Mouse (Mus musculus) granulocyte monocyte progenitor cell, adult 5-6 weeks (primary cell): Measurements from ENCODE around the gene Ak2. TPM values are rescaled to one million over a fixed set of nuclear protein-coding genes. Genes with fewer than 3 reads are reported as not detected.

ENCODE experiments used
- ATAC-seq: replicated peaks from 2 replicates; pipeline ENCODE4 v1.8.0; 2016; ENCODE audit warnings: mild to moderate bottlenecking, moderate TSS enrichment, inconsistent platforms; ENCODE audit not compliant: poor library complexity, severe bottlenecking
- total RNA-seq, 2 experiments: library from RNA; stranded (forward) in 1 of 2; stranded (reverse) in 1 of 2; fragments of 200-712, 200-1000 nt in 1 of 2; fragments of >200 nt in 1 of 2; fragmentation: Nextera tagmentation in 1 of 2; gene quantifications; 2 replicates each; pipeline ENCODE4 v1.2.3; 2014 to 2017

Gene Ak2
- total RNA-seq, 2 experiments from 2014 or later: 166 to 169 TPM

DNA sequence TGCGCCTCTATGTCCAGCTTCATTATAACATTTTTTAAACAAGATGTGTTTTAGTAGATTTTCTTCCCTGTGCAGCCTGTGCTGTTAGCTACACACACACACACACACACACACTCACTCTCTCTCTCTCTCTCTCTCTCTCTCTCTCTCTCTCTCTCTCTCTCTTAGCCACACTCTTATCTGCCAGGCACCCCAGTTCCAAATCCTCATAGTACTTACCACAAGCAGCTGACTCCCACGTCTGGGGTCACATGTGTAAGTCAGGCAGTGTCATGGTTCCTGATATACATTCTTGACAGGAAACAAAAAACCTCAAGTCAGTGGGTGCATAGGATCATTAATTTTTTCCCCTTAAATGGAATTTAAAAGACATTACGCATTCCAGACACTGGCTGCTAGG is 16.9 kb downstream of the Ak2 start:
- peak; percentile 57 for ATAC-seq

DNA sequence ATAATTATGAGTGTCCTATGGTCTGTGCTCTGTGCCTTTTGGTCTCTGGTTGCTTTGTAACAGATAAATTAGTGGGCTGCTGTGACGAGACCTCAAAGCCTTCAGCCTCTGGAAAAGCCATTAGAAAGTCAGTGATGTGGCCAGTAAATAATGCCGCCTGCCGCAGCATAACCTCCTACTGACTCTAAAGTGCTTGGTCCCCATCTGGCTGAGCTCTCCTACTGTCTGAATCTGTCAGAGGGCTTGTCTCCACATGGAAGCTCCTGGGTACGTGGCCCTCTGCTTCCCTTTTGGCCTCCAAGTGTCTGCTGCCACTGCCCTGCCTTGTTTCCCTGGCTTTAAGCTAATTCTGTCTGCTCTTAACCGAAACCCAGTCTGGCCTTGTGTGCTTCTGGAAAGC is 17.8 kb downstream of the Ak2 start:
- no peak for ATAC-seq

DNA sequence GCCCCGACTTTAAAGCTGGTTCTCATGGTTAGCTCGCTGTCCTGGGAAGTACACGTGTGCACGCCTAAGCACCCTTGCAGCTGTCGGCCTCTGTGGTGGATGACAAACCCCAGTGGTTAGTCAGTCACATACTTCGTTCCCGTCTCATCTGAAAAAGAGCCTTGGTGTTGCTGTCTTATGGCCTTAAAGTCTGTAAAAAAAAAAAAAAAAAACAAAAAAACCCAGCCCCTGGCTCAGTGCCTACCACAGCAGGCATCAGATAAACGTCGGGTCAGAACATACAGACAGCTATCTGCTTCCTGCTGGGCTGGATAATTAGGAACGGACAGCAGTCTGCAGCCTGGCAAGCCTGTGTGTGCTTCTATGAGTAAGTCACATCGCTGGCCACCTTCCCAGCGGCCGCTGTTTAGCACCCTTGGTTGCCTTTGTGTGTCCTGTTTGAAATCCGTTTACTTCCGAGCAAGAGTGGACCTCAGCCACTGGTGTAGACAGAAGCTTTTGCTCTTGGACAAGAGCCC is 19.9 kb downstream of the Ak2 start:
- ATAC-seq: peak; percentile 40

DNA sequence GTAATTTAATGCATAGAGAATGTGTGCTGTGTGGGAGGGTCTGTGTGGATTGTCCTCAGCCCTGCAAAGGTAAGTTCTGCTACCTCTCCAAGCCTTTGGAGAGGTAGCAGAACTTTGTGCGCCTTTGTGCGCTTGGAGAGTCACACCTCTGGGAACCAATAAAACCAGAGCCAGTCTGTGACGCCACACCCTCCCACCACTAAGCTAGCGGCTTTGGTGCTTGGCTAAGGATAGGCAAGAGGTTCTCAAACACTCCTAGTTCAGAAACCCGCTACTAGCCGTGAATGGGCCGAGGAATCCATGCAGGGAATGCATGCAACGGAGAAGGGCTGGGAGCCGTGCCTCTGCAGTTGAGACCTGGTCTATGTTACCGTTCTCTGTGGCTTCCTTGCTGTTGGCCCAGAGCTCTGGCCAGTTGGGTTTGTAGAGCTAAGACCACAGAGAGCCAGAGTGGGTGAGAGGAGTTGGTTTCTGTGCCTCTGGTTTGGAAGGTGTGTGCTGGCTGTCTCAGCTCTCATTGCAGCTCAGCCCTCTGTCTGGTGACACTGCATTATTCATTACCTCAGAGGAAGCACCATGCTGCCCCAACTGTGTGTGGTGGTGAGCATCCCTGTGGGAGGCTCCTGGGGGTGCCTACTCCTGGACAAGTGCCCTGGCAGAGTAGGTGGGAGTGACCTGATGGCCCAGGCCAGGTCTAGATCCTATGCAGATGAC is 21.6 kb downstream of the Ak2 start:
- 0 out of 2 replicates have a peak, but pooled peaks have one; percentile 11 for ATAC-seq

DNA sequence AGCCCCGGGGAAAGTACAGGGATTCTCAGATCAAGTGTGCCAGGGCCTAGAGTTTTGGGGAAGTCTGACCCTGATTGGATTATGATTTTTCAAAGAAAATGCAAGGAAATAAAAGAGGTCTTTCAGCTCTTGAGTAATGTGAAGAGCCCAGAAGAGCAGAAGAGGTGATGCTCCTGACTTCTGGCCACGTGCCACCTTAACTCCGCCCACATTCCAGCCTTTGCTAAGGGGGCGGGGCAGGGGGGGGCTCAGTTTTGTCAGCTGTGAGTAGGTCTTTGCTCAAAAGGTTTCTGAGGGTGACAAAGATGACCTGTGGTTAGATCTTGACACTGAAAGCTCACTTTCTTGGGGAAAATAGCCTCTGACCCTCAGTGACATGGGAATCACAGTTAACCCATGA is 24.6 kb downstream of the Ak2 start:
- no peak for ATAC-seq

DNA sequence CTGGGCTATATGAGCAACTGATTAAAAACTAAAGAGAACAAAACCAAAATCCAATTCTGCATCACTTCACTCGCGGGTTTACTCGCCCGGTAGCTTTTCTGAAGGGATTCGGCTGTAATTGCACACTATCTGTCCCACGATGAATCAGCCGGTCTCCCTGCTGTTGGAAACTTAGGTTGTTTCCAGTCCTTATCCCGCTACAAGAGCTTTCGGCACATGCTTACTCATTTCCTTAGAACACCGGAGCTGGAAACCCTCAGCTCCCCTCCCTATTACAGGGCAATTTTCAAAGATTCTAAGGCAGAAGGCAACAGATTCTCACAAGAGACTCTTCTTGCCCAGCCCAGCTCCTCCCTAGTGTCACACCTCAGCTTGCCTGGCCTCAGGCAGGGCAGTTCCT is 25.4 kb downstream of the Ak2 start:
- ATAC-seq: no peak

DNA sequence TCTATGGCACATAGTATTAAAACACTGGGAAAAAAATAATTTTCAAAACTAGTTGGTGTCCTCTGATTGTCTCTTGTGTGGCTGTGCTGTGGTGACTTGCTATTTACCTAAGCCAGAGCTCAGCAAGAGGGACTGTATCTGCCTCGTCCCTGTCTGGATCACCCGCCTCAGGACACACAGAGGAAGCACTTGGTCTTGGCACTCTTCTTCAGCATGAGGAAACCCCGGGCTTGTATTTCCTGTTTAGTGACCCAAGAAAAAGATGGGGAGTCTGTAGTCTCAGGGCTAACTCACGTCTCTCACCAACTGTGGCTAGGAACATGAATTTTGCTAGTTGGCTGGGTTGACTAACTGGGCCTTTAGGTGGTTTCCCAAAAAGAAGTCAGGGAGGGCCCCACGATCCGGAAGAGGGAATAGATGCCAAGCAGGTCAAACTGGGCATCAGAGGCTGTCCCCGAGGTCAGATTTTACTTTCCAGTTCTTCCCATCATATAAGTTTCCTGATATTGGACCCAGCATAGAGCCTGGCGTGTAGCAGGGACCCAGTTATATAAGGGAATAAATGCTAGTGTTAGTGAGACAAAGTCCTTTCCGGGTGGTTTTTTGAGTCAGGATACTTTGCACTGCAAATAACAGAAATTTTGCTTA is 27.2 kb downstream of the Ak2 start:
- ATAC-seq: peak; percentile 54

DNA sequence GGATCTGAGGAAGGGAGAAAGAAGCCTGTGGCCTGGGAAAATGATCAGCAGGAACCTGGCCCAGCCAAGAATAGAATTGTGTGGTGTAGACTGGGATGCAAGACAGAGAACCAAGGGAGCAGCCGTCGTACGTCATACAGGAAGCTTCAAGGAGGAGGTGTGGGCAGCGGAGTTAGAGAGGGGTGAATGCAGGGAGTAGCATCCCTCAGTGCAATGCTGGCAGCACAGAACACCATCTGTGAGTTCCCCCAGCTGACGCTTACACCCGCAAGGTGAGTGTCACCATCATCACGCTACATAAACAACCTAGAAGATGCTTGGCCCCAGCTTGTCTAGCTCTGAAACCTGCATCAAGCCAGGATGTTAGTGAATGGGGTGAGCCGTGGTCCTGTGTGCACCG is 28.0 kb downstream of the Ak2 start:
- no peak for ATAC-seq

DNA sequence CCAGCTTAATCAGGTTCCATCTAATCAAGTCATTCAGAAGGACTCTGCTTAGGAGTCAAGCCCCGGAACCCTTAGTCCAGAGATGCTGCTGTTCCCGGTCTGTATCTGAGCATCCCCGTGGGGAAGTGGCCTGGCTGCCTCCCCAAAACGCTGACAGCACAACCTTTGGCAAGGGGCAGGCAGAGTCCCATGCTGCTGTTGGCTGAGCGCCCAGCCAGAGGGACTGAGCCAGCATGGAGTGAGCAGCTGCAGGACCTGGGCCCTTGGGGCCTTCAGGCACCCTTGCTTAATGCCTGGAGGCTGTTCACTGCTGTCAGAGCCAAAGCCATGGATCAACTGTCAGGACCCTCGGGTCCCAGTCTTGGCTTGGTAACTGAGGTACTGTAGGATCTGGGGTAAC is 28.7 kb downstream of the Ak2 start:
- ATAC-seq: peak; percentile 18; the same call in 1 of the 2 replicates

DNA sequence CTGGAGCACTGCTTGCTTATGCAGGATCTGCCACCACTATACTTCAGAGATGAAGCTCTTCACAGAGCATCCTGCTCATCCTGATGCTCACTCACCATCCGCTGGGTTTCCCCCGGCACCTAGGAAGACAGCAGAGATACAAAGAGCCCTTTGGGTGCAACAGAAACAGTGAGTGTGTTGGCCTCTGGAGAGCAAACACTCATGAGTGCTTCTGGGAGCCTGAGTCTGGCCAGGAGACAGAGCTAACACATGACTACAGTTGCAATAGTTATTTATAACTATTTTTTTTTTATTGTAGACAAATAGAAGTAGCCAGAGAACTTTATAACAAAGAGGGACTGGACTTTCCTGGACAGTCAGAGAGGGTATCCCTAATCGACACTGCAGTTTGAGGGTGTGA is 29.7 kb downstream of the Ak2 start:
- ATAC-seq: no peak

DNA sequence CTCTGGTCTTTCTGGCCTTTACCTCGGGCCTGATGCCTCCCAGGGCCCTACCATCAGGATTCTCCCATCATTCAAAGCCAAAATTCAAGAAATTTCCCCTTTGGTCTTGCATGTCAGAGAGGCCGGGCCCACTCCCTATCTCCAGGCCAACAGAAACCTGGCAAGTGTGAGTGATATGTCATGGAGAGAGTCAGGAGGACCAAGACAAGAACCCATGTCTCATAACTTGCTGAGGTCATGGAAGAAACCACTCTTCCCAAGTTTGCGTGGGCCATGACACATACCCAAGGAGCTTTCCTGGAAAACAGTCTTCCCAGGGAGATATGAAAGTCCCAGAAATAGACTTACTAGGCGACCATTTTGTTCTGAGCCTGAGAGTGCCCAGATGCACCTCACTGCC is 30.1 kb downstream of the Ak2 start:
- no peak for ATAC-seq

DNA sequence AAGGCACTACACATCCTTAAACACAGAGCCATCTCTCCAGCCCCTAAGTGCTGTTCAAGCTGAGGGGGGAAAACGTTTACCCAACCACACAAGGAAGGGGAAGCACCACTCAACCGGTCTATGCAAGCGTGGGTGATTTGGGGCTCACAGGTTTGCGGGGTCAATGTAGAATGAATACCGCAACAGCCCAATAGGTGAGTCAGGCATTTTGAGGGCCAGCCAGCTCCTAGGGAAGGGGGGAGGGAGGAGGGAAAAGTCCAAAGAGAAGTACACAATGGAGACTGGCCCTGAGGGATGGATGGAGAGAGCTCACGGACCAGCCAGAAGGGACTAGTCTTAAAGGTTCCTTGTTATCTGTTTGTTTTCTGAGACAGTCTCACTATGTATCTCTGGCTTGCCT is 32.1 kb downstream of the Ak2 start:
- ATAC-seq: peak; percentile 41

DNA sequence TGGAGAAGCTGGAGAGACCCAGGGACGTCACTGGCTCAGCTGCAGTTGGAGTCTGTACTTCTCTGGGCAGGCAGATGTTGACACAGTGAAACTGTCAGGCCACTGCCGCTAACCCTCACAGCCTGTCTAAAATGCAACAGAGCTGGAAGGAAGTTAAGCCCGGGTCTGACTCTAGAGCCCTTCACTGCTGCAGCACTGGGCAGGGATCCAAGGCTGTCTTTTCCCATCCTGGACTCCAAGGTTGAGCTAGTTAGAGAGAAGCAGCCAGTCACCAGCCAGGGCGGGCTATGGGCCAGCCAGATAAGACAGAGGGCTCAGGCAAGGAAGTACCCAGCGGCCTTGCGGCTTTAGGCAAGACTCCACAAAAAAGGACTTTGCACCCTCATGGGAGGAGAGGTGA is 33.0 kb downstream of the Ak2 start:
- ATAC-seq: peak; percentile 88

DNA sequence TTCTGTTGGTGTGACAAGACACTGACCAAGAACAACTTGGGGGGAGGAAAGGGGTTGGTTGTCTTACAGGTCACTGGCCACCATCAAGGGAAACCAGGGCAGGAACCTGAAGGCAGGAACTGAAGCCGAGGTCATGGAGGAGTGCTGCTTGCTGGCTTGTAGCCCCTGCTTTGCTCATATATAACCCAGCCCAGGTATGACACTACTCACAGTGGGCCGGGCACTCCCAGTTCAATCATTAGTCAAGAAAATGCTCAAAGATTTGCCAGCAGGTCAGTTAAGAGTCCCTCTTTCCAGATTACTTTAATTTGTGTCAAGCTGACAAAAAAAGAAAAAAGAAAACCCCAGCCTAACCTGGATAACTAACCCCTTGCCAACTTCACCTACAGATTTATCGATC is 33.9 kb downstream of the Ak2 start:
- ATAC-seq: no peak

DNA sequence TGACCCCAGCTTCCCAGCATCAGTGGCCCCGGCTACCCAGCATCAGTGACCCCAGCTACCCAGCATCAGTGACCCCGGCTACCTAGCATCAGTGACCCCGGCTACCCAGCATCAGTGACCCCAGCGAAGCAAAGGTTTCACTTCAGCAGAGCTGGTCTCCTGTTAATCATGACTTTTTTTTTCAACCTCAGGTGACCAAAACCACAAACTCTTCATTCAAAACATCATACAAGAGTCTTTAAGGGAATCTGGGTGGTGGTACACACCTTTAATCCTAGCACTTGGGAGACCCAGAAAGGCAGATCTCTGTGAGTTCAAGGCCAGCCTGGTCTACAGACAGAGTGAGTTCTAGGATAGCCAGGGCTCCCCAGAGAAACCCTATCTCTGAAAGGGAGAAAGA is 39.0 kb downstream of the Ak2 start:
- no peak for ATAC-seq

DNA sequence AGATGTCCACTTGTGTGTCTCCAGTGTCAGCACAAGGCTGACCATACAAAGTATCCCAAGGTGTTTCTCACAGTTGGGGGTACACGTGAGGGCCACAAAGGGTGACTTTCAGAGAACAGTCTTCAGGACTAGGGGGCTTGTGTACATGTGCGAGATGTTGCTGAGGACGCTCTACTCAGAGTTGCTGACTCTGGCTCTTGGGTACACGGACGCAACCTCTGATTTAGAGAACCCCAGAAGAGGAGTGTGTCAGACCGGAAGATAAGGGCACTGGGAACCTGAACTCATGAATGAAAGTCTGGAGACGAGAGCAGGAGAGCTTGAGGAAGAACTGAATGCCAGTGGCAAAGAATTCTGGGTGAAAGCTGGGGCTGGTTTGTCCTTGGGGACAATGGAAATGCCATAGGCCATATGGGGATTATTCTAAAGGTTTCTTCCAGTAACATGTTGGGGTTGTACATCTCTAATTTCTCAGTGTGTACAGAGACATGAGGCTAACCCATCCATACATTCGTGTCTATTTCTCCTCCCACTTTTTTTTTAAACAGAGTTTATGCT is 39.7 kb downstream of the Ak2 start:
- ATAC-seq: no peak

DNA sequence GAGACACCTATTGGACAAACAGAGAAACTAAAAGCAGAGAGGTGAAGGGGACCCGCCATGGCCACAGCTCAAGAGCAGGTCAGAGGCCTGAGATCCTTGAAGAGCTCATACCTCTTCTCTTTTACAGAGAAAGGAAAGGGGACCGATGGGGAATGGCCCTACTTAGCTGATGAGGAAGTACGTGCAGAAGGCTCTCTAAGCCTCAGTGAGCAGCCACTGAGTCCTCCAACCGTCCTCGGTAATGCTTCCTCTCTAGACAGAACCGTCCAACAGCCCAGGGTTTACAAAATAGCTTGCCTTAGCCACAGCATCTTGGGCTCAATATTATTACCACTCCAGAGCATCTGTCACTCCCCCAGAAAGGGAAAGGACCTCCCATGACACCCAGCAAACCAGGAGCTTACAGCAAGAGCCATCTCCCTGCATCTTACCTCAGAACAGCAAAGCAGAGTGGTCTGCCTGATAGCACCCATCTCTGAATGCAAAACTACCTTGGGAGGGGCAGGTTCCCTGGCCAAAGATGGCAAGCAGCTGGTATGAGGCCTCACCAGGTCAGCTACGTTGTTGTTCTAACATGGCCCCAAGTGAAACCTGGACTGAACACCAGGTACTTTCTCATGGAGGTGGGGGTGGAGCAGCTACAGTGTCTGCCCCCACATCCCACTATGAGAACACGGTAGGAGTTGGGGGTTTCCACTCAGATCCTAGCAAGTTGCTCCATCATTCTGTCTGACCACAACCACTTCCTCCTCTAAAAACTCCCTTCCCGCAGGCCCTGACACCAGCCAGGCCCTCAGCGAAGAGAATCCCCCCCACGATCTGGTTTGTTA is 40.6 kb downstream of the Ak2 start:
- ATAC-seq: peak; percentile 68

DNA sequence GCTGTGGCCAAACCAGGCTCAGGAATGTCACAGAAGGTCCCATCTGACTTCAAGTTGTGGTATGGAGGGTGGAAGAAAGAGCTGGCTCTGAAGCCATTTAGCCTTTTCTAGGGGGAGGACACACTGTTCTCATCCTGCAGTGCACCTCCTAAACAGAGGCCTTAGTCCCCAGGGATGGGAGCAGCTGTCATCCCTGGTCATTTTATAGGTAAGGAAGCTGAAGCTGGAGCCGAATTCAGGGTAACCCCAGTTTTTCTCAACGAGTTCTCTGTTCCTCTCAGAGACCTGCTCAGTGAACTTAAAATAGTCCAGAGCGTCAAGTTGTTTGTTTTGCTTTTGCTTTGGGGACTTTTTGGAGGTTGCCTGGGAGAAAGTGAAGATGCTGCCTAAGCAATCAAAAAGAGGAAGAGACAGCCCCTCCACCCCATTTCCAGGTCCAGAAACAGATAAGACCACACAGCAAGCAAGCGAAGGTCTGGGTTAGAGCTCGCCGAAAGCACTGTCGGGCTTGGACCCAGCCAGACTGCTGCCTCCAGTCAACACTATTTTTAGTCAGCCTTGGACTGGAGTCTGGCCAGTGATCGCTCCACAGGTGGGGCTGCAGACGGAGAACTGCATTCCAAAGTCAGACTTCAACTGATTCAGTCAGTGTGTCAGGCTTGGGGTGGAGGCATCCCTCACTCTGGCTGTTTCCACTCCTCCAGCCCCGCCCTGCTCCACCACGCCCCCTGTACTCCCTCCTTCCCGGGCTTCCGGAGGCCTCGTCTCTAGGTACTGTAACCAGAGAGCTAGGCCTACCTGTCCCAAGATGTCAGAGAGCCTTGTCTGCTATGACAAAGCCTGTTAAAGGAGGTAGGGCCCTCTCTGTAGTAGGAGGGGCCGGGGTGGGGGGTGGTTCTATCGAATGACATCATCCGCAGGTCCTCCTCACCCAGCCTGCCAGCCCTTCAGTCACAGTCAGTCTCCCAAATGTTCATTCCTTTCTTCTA is 41.5 kb downstream of the Ak2 start:
- peak; percentile 47 for ATAC-seq

DNA sequence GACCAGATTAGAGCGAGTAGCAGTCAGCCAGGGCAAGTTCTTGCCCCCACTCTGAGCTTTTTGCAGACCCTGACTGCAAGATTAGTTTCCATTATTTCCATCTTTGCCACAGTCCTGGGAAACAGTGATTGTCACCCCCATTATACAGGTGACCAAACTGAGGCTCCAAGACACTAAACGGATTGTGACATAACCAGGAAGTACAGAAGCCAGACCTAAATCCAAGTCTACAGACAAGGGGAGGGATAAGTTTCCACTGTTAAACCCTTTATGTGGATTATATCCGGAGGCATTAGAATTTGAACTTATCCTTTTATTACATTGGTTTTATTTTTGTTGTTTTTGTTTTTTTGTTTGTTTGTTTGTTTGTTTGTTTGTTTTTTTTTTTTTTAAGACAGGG is 42.5 kb downstream of the Ak2 start:
- no peak for ATAC-seq
